Mouse (Mus musculus) adrenal gland, adult (tissue): ENCODE data around the gene Cdkal1.

ENCODE experiments used
- DNase-seq, 2 experiments: peaks; one replicate each; pipeline ENCODE4 v3.0.0; 2022 to 2023; ENCODE audit warnings: low spot score in 1 of 2; ENCODE audit not compliant: inconsistent age in 2 of 2

Cdkal1 gene

DNA sequence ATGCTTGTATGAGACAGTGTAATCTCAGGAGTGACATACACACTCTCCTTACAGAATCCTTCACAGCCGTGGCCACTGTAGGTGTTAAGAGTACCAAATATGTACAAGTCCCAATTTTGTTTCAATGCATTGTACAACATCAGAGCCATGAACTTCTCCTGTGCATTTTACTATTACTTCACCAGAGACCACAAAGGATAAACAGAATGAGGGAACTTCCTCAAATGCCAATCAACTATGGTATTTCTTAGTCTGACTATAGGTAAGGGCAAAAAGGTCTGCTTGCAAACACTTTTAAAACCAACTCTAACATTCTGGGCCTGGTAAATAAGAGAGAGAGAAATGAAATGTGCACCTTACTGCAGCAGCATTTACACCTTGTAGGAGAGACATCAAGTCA is 87.4 kb downstream of the Cdkal1 start:
- no peak for DNase-seq

DNA sequence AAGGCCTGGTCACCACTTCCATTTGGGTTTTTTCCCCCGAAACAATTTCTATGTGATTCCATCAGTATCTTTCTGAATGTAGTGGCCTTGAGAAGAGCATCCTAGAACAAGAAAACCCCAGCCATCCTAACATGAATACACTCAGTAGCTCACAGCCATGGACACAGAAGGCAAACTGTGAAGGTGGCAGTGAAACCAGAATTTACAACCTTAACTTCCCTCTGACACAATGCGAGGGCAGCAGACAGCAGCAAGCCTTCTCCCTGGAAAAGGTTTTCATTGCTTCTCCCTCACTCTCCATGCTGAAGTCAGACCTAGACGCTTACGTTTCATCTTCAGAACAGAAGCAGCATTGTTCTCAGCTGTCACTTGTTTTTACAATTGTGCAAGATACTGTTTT is 87.9 kb downstream of the Cdkal1 start:
- DNase-seq, result no peak

DNA sequence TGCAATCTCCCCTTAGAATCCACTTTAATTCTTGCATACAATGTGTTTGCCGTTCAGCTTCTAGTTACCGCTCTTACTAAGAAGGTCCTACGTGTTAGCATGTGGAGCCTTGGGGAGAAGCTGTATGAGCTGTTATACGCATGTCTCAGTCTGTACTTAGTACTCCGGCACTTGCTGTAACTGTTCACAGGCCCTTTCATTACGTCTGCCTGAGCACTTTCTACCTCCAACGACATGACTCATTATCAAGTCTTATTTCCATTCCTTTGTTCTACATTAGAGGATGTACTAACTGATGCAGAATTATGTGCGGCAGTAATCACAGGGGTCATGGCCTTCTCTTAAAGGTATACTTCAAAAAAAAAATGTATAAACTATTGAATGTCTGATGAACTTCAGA is 89.1 kb downstream of the Cdkal1 start:
- no peak for DNase-seq

DNA sequence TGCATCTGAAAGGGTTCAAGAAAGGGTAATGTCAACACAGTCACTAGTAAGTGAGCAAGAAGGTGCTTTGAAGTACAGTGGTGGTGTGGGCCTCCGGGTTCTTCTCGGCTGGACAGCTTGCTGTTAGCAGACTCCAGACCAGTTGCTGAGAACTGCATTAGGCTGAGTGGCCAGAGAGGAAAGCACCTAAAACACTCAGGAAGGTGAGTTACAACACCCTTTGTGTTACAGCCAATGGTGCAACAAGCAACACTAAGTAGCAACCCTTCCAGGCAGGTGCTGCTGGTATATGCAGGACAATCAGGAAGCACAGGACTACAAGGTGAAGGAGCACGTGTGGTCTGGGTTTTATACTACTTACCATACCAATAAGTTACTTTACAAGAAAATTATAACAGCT is 90.2 kb downstream of the Cdkal1 start:
- DNase-seq, result no peak

DNA sequence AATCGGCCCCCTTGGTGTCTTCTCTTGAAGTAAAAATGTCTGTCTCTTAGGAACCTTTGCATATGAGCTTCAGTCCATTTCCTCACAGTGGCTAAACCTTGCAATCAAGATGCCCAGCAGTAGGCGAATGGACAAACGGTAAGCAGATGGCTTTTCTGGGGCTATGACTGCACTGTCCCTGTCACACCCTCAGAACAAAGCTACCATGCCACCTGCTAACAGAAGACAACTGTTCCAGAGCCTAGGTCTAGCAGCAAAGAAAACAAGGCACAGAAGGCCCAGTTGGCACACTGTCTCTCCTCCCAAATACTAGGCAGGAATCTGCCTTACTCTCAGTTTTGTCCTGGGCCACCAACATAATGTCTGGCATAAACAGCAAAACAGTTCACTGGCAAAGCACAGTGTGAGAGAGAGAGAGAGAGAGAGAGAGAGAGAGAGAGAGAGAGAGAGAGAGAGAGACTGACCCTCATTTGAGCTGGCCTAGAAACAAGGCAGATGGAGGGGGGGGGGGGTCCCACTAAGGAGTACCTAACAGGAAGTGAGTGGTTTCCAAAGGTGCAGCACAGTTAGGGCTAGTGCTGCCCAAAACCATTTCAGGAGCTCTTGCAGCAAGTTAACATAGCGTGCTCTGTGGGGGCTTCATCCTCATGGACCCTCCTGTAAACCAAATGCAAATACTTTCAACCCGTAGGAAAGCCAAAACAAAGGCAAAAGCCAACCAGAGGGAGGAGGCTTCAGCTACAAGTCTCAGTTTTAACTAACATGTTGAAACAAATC is 95.6 kb downstream of the Cdkal1 start:
- DNase-seq, result no peak

DNA sequence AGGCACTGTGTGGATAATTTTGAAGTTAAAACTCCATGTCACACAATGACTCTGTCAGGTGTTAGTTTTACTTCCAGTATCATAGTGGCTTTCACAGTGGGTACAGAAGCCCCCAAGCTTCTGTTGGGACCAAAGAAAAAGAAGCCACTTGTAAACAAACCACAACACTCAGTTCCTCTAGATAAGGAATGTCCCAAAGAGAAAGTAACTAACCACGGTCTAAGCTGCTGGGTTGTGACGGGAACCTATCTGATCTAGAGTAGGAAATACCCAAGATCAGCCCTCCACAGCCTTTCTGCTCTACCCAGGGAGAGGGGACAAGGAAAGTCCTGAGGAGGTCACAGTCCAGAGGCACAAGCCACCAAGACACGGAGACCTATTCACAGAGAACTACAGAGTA is 99.4 kb downstream of the Cdkal1 start:
- no peak for DNase-seq

DNA sequence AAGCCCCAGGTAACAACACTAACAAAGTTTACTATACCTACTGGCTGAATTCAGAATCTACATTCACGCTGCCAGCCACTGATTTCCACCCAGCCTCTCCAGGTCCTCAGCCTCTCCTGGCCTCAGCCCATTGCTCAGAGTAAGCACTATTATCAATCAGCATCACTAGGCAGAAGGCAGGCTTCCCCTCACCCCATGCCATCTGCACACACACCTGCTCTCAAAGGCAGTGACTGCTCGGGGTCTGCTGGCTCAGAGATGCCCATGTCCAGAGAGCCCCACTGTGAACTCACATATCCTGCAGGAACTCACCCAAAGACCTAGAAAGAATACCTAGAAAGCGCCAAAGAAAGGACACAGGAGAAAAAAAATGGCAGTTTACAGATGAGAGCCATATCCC is 102.2 kb downstream of the Cdkal1 start:
- no peak for DNase-seq

DNA sequence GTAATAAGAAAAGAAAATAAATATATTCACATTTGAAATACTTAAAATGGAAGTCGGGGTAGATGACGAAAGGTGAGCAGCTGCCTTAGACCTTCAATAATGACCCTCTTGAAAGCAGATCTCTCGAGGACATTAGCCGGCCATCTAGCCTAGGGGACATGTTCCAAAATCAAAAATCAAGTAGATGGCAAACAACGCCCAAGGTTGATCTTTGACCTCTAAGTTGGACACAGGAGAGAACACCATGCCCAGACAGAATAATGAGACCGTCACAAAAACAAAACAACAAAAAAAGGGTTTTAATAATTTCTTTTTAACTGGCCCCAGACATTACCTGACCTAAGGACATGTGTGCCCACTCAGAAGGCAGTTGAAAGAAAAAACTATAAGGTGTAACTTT is 103.4 kb downstream of the Cdkal1 start:
- DNase-seq, result no peak

DNA sequence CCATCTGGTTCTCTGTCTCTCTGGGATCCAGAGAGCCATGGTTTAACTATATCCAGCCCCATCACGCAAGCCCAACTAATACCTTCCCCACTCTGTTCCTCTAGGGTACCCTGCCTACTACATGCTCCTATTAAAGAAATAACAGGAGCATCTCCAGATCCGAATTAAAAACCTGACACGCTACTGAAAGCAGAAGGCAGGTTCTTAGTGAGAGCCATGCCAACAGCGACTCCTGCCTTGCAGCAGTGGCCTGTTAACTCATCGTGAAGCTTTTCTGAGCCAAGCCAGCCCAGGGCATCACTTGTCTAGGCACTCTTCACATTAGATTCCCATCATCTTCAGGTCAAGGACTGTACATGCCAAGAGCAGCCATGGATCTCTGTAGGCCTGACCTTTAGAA is 104.3 kb downstream of the Cdkal1 start:
- no peak for DNase-seq

DNA sequence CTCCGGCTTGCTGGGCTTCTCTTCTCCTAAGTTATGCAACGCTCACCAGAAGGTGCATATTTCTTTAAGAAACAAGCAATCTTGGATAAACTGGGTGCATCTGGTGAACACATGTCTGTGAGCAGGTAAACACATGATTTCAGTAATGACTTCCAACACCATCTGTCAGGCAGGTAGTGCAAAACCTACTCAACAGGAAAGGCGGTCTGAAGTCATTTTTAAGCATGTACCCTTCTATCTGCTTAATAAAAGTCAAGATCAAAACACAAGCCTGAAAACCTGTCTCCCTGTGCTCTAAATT is 108.2 kb downstream of the Cdkal1 start:
- DNase-seq, result no peak

DNA sequence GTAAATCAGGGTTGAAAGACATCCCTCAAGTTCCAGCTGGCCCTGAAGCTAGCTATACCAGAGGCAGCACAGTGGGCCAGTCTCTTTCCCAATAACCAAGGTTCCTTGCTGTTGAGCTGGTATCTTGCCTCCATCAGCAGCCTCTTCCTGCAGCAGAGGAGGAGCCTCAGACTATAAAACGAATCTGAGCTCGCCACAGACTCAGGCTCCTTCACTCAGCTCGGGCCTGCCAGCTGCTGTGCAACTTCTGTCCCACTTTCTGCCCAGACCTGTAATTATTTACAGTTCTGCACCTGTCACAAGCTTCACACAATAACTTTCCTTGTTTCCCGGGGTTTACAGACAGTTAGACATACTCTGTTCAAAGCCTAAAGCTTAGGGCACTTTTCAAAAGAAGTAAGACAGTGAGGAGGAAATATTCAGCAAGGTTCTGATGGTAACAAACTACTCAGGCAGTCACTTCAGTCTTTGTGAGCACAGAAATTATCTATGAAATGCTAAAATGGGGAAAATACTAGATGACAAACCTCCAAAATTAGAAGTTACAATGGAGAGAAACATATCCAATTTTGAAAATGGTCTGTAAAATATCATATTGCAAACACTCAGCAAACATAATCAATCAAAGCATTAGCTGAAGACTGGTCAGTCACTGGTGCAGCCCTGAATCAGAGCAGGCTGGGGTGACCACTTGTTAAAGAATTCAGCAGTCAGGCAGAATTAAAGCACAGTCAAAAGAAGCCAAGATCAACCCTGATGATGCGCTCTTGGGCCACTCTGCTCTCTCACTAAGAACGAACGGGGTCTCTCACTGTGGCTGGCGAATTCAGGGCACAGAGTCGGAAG is 108.8 kb downstream of the Cdkal1 start:
- DNase-seq, result no peak

DNA sequence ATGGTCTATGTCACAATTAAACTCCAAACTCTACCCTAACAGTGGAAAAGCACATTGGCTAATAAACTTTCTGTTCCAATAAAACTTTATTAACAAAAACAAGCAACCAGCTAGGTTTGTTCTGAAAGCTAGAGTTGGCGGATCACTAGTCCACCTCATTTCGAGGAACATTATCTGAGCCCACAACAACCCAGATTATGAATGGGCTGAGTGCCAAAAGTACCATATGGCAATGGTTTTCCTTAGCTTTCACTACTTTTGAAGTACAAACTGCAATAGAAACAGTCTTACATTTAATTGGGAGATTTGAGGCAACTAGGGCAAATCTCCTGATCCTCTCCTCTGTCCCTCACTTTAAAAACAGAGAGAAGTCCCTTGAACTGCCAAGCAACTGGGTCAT is 110.4 kb downstream of the Cdkal1 start:
- no peak for DNase-seq

DNA sequence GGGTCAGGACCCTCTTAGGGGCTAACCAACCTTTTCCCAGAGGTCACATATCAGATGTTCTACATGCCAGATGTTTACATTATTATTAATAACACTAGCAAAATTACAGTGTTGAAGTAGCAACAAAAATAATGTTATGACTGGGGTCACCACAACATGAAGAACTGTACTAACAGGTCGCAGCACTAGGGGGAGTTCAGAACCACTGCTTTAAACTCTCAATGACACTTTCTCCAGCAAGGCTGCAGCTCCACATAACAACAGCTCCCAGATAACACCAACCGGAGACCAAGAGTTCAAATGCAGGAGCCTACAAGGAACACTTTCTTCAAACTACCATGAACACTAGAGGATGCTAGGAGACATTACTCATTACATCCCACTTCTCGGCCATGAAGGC is 111.3 kb downstream of the Cdkal1 start:
- no peak for DNase-seq

DNA sequence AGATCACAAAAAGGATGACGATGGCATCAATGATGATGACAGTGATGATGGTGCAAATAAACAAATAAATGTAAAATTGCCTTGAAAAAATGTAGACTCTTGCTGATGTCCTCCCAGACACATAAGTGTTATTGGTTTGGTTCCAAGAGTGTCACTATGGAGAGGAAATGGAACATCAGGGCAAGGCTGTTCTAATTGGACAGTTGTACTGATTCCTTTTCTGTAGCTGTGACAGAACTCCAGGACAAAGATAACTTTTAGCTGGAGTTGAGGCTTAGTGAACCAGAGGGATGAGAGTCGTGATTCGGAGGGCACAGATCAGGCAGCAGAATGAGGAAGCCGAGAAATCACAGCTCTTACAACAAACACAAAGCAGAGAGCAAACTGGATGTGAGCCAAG is 111.7 kb downstream of the Cdkal1 start:
- no peak for DNase-seq

DNA sequence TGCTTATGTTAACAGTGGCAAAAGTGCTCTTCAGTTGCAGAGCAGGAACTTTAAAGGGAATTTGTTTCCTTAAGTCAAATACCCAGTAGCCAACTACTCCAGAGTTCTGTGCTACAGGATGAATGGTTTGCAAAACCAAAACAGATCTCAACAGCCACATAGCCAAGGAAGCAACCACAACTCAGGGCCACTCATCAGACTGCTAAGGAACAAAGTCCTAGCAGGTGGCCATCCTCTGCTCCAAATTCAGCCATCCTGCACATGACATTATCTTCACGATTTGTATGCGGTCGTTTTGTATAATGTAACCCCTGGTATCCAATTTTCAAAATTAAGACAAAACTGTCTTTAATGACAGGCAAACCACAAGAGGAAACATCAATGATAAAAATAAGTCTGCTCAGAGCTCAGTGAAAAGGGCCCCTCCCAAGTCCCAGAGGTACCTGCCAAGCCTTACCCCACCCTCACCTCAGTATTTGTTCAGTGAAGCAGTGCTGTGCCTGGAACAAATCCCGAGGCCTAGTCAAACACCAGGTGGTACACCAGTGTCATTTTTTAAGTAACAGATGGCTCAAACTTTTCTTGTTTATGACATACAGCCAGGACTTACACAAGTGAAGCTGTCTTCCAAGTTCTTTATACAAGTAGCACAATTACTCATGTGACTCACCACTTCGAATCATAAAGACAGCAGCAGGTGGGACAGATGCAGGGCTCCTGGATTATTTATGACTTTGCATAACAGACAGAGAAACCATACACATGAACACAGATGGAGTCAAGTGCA is 117.6 kb downstream of the Cdkal1 start:
- DNase-seq, result no peak

DNA sequence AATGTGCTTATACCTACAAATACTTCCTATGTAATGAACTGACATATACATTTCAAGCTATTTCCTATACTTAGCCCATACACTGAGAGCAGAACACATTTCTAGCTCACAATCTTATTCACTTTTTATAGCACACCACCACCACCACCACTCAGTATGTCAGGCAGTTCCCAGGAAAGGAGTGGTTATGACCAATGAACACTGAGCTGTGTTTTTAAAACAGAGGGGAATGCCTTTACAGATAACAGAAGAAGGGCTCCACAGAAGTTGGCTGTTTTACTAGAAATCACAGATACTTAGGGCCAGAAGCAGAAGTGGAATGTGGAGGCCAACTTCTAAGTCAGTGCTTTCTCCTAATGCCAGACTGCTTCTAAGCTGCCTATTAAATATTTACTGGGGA is 121.0 kb downstream of the Cdkal1 start:
- DNase-seq, result no peak

DNA sequence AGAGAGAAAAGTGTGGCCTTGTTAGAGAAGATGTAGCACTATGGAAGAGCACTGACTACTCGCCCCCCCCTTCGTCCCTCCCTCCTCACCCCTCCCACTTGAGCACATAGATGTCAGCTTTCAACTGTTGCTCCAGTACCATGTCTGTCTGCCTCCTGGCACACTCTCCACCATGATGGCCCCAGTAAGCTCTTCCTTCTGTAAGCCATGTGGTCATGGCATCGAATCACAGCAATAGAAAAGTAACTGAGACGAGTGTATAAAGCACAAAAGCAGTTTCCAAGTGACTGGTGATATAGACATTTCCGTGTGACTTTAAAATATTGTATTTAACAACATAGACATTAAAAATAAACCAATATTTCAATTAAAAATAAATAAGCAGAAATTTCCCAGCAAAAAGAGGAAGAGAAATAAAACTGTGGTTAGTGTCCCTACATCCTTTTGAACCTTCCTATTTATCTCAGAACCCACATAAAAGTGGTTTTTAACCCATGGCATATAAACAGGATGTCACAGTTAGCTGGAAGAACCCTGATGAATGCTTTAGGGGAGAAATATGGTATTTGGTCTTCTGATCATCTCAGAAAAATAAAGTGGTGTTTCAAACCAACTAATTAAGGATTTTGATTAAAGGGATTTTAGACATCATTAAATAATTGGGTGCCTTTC is 129.2 kb downstream of the Cdkal1 start:
- no peak for DNase-seq

DNA sequence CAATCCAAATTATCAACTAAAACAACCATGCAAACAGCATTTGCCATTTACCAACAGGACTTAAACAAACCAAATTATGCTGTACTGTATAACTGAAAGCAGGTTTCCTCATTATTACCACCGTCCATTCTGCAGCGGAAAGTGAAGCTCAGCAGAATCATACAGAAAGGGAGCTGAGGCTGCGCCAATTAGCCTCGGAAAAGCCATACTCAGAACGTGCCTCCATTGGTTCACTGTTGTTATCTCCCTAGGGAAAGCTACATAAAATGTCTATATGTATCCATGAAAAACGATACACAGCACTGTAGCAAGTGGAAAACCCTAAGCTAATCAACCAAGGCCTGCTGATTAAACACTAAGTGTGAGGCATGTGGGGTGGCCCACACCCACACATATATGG is 130.6 kb downstream of the Cdkal1 start:
- no peak for DNase-seq

DNA sequence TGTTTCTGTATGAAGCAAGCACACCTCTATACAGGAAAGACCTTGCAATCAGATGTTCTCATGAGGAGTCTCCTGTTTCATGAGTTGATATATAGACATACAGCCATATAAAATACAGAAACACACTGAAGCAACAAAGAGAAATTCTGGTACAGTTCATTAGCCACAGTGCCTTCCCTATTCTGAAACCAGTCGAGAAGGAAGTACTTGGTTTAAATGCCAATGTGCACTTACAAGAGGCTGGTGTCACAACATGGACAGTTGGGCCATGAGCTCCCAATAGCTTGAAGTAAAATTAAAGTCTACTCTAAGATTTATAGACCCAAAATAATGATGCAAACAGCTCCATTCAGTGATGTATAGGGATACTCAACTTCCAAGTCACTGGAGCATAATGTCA is 132.3 kb downstream of the Cdkal1 start:
- DNase-seq, result no peak

DNA sequence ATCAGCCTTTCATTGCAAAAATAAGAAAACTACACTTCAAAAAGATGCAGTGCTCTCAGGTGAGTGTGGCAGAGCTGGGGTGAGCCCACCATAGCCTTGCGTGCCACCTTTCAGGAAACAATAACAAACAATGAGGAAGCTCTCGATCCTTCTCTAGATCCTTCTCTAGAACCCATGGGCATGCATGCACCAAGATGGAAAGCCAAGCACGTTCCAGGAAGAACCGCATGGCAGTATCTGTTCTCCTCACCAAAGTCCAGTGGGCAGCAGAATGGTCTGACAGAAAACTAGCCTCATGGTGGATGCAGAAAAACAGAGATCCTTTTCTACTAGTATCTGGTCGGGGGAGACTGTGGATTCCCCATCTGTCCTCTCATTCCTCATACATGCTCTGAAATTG is 134.3 kb downstream of the Cdkal1 start:
- no peak for DNase-seq

DNA sequence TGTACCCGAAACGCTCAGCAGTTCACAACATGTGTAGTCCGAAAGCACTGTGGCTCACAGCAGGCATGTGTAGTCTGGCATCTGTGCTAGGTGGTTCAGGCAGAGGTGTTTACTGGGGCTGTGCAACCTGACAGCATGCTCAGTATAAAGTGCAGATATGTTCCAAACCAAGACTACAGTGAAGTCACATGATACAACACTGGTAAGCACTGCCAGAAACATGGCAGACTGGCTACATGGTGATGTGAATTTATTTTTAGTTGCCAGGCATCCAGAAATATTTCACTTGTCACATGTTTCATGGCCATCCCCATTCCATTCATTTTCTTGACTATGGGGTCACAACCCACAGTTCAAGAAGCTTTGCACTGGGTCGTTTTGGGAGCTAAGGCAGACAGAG is 138.9 kb downstream of the Cdkal1 start:
- DNase-seq, result no peak
